Mouse (Mus musculus) midbrain, embryonic 16.5 days (tissue): ENCODE results near the gene Gon4l. TPM values are rescaled to one million over a fixed set of nuclear protein-coding genes. Genes with fewer than 3 reads are reported as not detected.
"Not testable (repeated sequence)": the region's sequence is repeated elsewhere in the genome, so short reads cannot be mapped to it uniquely, and the experiment has no call there.

Source experiments
- ATAC-seq: fragments of 200-750 bp; cut with Nextera tagmentation; 2 replicates; pipeline ENCODE4 v1.8.0; 2017; ENCODE audit warnings: moderate TSS enrichment
- H3K27ac ChIP-seq: fragments of 300-500 bp; sonication (generic); 2 replicates; pipeline ENCODE4 v1.5.1; 2014; ENCODE audit warnings: mild to moderate bottlenecking, low read length, mixed read lengths
- H3K27me3 ChIP-seq: fragments of 300-500 bp; sonication (generic); 2 replicates; pipeline ENCODE4 v1.6.1; 2014; ENCODE audit warnings: low read depth, low read length, mixed read lengths; ENCODE audit not compliant: control insufficient read depth, insufficient read depth
- H3K36me3 ChIP-seq: fragments of 300-500 bp; sonication (generic); 2 replicates; pipeline ENCODE4 v1.6.1; 2014; ENCODE audit warnings: mild to moderate bottlenecking, low read length, moderate library complexity, mixed read lengths; ENCODE audit not compliant: control insufficient read depth, insufficient read depth
- H3K4me1 ChIP-seq: fragments of 300-500 bp; sonication (generic); 2 replicates; pipeline ENCODE4 v1.6.1; 2014; ENCODE audit warnings: mild to moderate bottlenecking, low read length, mixed read lengths; ENCODE audit not compliant: control insufficient read depth, insufficient read depth
- H3K4me2 ChIP-seq: fragments of 300-500 bp; sonication (generic); 2 replicates; pipeline ENCODE4 v1.6.1; 2014; ENCODE audit warnings: mild to moderate bottlenecking, low read length, mixed read lengths
- H3K4me3 ChIP-seq: fragments of 300-500 bp; sonication (generic); 2 replicates; pipeline ENCODE4 v1.5.1; 2014; ENCODE audit warnings: low read depth, mild to moderate bottlenecking, low read length, moderate library complexity, mixed read lengths
- H3K9ac ChIP-seq: fragments of 300-500 bp; sonication (generic); 2 replicates; pipeline ENCODE4 v1.6.1; 2014; ENCODE audit warnings: low read depth, low read length, mixed read lengths
- H3K9me3 ChIP-seq: fragments of 300-500 bp; sonication (generic); replicated peaks from 2 replicates; pipeline ENCODE4 v1.6.1; 2014; ENCODE audit warnings: mild to moderate bottlenecking, low read length, mixed read lengths; ENCODE audit not compliant: control insufficient read depth, poor library complexity, severe bottlenecking
- WGBS: fragments of 180-500 bp; shearing (Covaris S2); extraction: QIAGEN DNeasy Blood & Tissue Kit; methylation state at CpG from one replicate; pipeline ENCODE4 v1.1.7; 2014; 5-methylcytosine and 5-hydroxymethylcytosine counted together
- polyA plus RNA-seq: library from polyadenylated mRNA; unstranded; fragments of >200 nt; fragmentation: Nextera tagmentation; extraction: Ambion mirVana; gene quantifications from 2 replicates; pipeline ENCODE4 v1.2.1, GENCODE M21; 2015

Gon4l gene
- polyA plus RNA-seq, result 13.7 and 14.2 TPM in 2 replicates

GRCm38 (mm10) chr3:88834951-88835491 is at the start of gene Gon4l:
Gon4l (plus strand) TSS chr3:88835231.
- H3K9ac ChIP-seq, result peak within 1 kb of the TSS; percentile 50; the same call in 1 of the 2 replicates
- not testable (repeated sequence) for H3K9me3 ChIP-seq, H3K4me1 ChIP-seq, H3K36me3 ChIP-seq, H3K27me3 ChIP-seq
- peak; percentile 46 for ATAC-seq
- peak within 1 kb of the TSS; percentile 85 for H3K27ac ChIP-seq
- H3K4me2 ChIP-seq, result peak within 1 kb of the TSS; percentile 47
- H3K4me3 ChIP-seq, result peak within 1 kb of the TSS; percentile 34
- WGBS, result 2% methylated on average over 24 of the region's 39 CpGs

GRCm38 (mm10) chr3:88786323-88786722 is 48.7 kb upstream of the Gon4l start:
- ATAC-seq, H3K9me3 ChIP-seq, H3K4me2 ChIP-seq, H3K9ac ChIP-seq, H3K27me3 ChIP-seq, H3K36me3 ChIP-seq, H3K4me1 ChIP-seq, H3K27ac ChIP-seq, H3K4me3 ChIP-seq: not testable (repeated sequence)
- WGBS, result 91% methylated on average over 1 of the region's 4 CpGs

GRCm38 (mm10) chr3:88786805-88787204 is 48.2 kb upstream of the Gon4l start:
- ATAC-seq, H3K4me3 ChIP-seq, H3K4me2 ChIP-seq, H3K27me3 ChIP-seq, H3K27ac ChIP-seq, H3K4me1 ChIP-seq, H3K9ac ChIP-seq, H3K9me3 ChIP-seq, H3K36me3 ChIP-seq: not testable (repeated sequence)
- no CpG with 5 or more reads among the region's 8 CpGs for WGBS

GRCm38 (mm10) chr3:88788033-88788432 is 47.0 kb upstream of the Gon4l start:
- not testable (repeated sequence) for H3K27me3 ChIP-seq, H3K9me3 ChIP-seq, H3K36me3 ChIP-seq, ATAC-seq, H3K4me1 ChIP-seq, H3K4me3 ChIP-seq, H3K4me2 ChIP-seq, H3K27ac ChIP-seq, H3K9ac ChIP-seq
- no CpG with 5 or more reads among the region's 4 CpGs for WGBS

- H3K36me3 ChIP-seq, ATAC-seq, H3K9me3 ChIP-seq, H3K27me3 ChIP-seq, H3K4me1 ChIP-seq, H3K9ac ChIP-seq, H3K4me3 ChIP-seq, H3K27ac ChIP-seq, H3K4me2 ChIP-seq: not testable (repeated sequence)
- 89% methylated on average over 6 of the region's 6 CpGs for WGBS
Observed at GRCm38 (mm10) chr3:88797507-88797906, 37.5 kb upstream of the Gon4l start.

GRCm38 (mm10) chr3:88803910-88804540 is 31.0 kb upstream of the Gon4l start:
- no peak for ATAC-seq
- Histone ChIP-seq H3K27ac (no peak overlapping the region), H3K9me3 (no peaks in the 10 kb centered on the region), H3K4me2 (no peak overlapping the region), H3K36me3 (0 out of 2 replicates have a peak, but pooled peaks cover 4% of the 10 kb centered on the region), H3K27me3 (no peaks in the 10 kb centered on the region), H3K4me3 (no peak overlapping the region), H3K9ac (no peak overlapping the region), H3K4me1 (no peaks in the 10 kb centered on the region)
- 95% methylated on average over 5 of the region's 5 CpGs for WGBS

GRCm38 (mm10) chr3:88825710-88826109 is 9.3 kb upstream of the Gon4l start:
- H3K27me3 ChIP-seq, result no peaks in the 10 kb centered on the region
- no peak overlapping the region for H3K27ac ChIP-seq
- no peak overlapping the region for H3K9ac ChIP-seq
- H3K4me2 ChIP-seq, result no peak overlapping the region
- H3K4me3 ChIP-seq, result no peak overlapping the region
- no peaks in the 10 kb centered on the region for H3K4me1 ChIP-seq
- no peak for ATAC-seq
- 80% methylated on average over 1 of the region's 1 CpGs for WGBS
- 0 out of 2 replicates have a peak, but pooled peaks cover 3% of the 10 kb centered on the region for H3K36me3 ChIP-seq
- H3K9me3 ChIP-seq, result no peaks in the 10 kb centered on the region

GRCm38 (mm10) chr3:88827231-88827630 is 7.8 kb upstream of the Gon4l start:
- no peaks in the 10 kb centered on the region for H3K9me3 ChIP-seq
- H3K4me3 ChIP-seq, result no peak overlapping the region
- no peaks in the 10 kb centered on the region for H3K4me1 ChIP-seq
- no peak overlapping the region for H3K4me2 ChIP-seq
- no peaks in the 10 kb centered on the region for H3K27me3 ChIP-seq
- H3K36me3 ChIP-seq, result 0 out of 2 replicates have a peak, but pooled peaks cover 2% of the 10 kb centered on the region
- H3K27ac ChIP-seq, result no peak overlapping the region
- no peak for ATAC-seq
- H3K9ac ChIP-seq, result no peak overlapping the region
- WGBS, result 95% methylated on average over 9 of the region's 9 CpGs

GRCm38 (mm10) chr3:88831177-88832121 is 3.6 kb upstream of the Gon4l start:
- not testable (repeated sequence) for H3K9me3 ChIP-seq, H3K27me3 ChIP-seq, H3K36me3 ChIP-seq, H3K4me1 ChIP-seq
- WGBS, result 1% methylated on average over 15 of the region's 28 CpGs
- peak overlapping the region; percentile 50 for H3K4me3 ChIP-seq
- peak overlapping the region; percentile 45 for H3K4me2 ChIP-seq
- peak overlapping the region; percentile 90 for H3K27ac ChIP-seq
- peak overlapping the region; percentile 72 for H3K9ac ChIP-seq
- peak; percentile 71 for ATAC-seq
